Mouse (Mus musculus): ENCODE measurements around the gene Klhdc8a.

DNA sequence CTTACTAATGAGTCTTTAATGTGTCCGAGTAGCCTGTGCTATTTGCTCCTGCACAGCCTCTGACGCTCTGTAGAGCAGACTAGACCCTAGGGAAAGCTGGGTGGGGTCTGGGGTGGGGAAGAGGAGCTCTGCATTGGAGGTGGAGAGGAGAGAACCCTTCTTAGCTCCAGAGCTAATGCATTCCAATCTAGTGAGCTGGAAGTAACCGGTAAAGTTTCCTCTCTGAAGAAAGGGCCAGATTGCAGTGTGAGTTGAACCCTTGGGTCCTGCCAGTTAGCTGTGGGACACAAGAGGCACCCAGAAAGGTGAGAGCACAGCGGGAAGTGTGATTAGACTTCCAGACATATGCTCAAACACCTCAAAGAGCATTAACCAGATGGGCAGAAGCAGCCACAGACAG lies 6.7 kb upstream of the Klhdc8a start:
- TF ChIP-seq CTCF (IDR thresholded peaks at IDR 0.05; ENCODE audit: low read depth) (no peak), EP300 (IDR thresholded peaks at IDR 0.05; ENCODE audit: low read depth) (no peak)

All from liver, postnatal 0 days (tissue).